Mouse (Mus musculus) T-cell, adult 2 months (primary cell): Measurements from ENCODE around the gene Gm3138.
"Not testable (repeated sequence)": the region's sequence is repeated elsewhere in the genome, so short reads cannot be mapped to it uniquely, and the experiment has no call there.

Source experiments
- DNase-seq: peaks from one replicate; pipeline ENCODE4 v3.0.0; 2022; ENCODE audit warnings: low spot score

The Gm3138 gene

GRCm38 (mm10) chr14:4249331-4249730 is at the start of gene Gm3138:
Gene Gm3138, plus strand, starts transcription at chr14:4249631.
- not testable (repeated sequence) for DNase-seq

GRCm38 (mm10) chr14:4269238-4269950 is 20.0 kb downstream of the Gm3138 start:
- DNase-seq, result not testable (repeated sequence)

- not testable (repeated sequence) for DNase-seq
Observed at GRCm38 (mm10) chr14:4279828-4280227, 30.4 kb downstream of the Gm3138 start.
